Mouse (Mus musculus) urinary bladder, postnatal 36 days (tissue): Measurements from ENCODE around the gene H2-T24.

Experiments used
- DNase-seq, 2 experiments: peaks; one replicate each; pipeline ENCODE4 v3.0.0; 2022; ENCODE audit warnings: low spot score in 2 of 2, mixed read lengths in 1 of 2

H2-T24 gene

DNA sequence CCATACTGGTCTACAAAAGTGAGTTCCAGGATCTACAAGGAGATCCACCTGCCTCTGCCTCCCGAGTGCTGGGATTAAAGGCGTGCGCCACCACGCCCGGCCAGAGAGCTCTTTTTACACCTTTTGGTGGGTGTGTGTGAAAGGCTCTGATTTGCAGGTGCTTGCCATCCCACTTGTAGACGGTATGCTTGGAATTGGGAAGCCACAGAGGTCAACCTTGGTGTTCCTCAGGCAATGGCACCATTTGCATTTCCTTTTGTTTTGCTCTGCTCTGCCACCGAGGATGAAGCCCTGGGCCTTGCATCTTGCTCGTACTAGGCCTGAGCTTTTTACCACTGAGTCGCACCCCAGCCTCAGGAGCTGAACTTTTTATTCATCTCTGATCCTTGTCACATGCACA, 38.6 kb downstream of the H2-T24 start:
- DNase-seq = no peak

DNA sequence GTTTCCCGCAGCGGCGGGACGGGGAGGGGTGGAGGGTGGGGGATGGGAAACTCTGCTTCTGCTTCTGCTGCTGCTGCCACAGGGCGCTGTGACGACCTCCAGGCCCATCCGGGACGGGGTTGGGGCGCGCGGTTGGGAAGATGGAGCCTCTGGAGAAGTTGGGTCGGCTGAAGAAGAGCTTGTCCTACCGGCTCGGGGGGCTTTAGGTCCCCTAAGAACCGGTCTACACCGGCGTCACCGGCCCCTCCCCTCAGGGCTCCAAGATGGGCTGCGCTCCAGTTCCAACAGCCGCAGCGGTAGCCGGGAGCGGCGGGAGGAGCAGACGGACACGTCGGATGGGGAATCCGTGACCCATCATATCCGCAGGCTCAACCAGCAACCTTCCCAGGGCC, 40.0 kb downstream of the H2-T24 start:
- DNase-seq = peak; percentile 45 to 51

DNA sequence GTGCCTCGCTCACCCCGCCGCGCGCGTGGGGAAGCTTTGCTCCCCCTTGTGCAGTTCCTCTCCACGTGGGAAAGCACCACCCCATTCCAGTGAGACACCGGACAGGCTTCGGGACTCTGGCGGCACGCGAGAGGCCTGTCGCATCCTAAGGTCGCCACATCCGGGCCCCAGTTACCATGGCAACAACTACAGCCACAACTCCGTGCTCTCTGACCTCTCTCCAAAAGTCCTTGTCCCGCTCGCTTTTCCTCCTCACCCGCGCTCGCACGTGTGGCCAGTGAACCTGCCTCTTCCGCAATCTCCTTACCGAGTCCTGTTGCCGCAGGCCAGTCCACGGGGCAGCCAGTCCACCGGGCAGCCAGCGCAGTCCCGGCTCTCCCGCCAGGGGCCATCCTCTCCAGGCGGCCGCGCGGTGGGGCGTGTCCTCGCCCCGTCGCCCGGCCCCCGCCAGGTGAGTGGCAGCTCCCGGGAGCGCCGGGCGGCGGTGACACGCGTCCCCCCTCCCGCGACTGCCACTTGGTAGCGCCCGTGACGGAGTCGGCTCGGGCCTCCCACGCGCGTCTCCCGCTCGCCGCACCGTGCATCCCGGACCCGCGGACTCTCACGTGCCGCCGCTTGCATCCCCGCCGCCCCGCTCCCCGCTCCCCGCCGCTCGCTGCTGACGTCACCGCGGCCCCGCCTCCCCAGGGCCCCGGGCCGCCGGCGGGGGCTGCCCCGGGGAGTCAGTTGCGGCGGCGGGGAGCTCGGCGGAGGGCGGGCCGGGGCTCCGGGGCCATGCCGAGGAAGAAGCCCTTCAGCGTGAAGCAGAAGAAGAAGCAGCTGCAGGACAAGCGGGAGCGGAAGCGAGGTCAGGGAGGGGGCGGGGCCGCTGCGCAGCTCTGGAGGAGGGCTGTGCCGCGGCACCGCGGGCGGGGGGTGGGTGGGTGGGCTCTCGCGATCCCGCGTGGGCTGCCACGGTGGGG, 40.7 kb downstream of the H2-T24 start, which contains the start of the genes Gnl1 and Prr3:
Gene Gnl1, plus strand, starts transcription at position 451 of the 962 bp plus-strand sequence.
Gene Prr3, minus strand, starts transcription at position 836 of the 962 bp plus-strand sequence.
- DNase-seq = peak; percentile 88 to 91

DNA sequence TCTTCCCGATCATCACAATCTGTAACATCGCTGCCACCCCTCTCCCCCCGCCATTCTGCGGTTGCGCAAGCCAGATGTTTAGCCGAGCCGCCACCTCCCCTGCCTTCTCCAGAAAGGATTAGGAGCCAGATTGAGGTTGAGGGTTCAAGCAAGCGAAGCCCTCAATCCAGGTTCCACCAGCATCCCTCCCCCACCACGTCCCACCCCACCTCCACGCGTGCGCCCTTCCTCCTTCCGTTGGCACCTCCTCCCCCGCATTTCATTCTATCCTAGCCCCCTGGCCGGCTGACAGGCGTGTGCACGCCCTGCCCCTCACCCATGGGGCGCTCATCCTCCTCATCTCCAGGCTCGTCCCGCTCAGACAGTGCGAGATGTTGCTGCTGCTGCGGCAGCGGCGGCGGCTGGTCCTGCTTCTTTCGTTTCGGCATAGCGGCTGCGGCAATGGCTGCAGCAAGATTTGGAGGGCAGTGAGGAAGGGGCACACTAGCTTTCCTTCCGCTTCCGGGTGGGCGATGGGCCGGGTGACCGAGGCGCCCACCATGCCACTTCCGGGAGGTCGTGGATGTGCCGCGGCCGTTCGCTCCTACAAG, 41.5 kb downstream of the H2-T24 start:
- DNase-seq = peak in 1 of 2 experiments; percentile 41

DNA sequence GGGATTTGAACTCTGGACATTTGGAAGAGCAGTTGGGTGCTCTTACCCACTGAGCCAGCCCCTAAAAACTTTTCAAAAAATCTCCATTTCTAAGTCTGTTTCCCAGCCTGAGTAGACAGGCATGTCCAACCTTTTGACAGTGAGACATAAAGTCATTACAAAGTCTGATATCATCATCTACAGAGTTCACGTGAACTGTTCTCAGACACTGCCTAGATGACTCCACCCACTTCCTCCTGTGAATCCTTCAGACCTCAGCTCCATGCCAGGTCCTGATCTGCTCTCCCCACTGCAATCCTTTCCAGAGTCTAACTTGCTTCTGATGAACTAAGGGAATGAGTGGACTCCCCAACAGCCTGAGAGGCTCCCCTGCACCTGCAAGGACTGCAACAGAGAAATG, 48.2 kb downstream of the H2-T24 start:
- no peak for DNase-seq

DNA sequence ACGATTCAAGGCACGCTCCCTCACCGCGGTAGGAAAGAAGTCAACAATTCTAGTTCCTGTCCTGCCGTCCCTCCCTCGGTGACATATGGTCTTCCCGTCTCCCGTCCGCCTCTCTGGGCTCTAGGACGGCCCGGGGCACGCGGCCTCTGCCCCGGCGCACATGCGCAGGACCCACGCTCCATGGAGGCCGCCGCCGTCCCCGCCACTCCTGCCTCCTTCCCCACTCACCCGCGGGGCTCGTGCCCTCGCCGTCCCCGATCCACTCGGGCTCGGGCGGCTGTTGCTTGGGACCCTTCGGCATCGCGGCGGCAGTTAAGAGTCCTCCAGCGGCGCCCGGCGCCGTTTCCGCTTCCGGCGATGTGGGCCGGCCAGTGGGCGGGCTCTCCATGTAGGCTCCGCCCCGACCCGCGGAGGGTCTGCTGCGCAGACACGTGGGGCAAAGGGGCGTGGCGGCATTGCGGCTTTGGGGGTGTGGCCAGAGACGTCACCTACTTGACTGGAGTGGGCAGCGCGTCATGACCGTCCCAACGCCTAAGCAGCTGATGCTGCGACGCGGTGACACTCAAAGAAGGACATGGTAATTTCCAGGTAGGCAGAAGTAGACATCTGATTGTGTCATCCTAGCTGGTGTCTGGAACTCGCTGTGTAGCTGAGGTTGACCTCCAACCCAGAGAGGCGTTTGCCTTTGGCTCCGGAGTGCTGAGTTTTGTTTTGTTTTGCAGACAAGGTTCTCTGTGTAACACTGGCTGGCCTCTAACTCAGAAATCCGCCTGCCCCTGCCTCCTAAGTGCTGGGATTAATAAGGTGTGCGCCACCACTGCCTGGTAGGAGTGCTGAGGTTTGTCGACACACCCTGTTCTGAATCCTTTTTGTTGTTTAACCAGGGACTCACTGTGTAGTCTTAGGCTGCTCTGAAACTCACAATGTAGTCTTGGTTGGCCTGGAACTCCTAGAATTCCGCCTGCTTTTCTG, 50.7 kb downstream of the H2-T24 start, which contains the start of gene Abcf1:
Gene Abcf1, minus strand, starts transcription at position 344 of the 972 bp plus-strand sequence.
- DNase-seq = peak; percentile 98 to 99

DNA sequence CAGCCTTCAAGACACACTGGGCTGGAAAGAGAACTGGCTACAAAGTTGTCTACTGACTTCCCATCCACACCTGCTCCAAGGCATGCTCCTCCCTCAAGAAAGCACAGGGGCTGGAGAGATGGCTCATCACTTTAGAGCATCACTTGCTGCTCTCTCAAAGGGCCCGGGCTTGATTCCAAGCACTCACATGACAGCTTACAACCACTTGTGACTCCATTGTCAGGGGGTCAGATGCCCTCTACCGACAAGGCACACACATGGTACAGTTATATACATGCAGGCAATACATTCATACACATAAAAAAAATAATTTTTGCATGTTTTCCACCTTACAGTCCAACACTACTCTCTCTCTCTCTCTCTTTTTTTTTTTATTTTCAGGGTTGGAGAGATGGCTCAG, 52.7 kb downstream of the H2-T24 start:
- DNase-seq = no peak

DNA sequence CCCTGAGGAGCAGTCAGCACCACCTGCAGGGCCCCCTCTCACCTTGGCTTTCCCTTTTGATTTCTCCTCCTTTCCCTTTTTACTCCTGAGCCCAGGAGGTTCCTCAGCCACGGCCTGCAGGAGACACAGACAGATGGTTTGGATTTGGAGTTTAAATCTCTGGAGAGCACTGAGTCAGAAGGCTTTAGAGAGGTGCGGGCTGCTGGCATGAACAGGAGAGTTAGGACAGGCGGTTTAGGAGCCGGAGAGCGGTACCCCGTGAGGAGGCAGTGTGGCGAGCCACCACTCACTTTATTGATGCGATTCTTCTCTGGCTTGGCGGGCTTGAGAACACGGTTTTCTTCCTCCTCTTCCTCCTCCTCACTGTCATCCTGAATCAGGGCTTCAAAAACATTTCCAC, 57.1 kb downstream of the H2-T24 start:
- DNase-seq = no peak

DNA sequence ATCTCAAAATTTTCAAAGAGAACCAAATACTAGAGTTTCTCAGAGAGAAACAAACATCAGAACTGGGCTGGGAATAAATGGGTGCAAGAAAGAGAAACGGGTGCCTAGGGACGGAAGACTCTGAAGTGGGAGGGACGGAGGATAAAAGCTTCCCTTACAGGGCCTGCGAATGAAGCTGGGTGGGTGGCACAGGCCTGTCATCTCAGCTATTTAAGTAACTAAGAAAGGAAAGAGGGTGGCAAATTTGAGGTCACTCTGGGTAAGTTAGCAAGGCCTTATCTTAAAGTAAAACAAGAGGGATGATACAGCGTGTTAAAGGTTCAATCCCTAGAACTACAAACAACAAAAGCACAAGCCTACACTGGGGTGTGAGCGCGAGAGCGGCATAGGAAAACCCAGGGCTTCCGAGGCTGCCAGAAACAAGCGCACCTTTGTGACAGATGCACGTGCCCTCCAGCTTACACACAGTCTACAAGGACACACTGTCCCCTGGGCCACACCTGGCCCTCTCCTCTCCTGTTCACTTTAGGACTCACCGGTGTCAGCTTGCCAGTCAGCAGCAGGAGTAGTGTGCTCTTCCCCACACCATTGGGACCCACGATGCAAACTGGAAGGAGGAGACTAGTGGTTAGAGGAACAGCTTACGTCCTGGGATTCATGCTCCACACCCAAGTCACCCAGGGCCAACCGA, 61.7 kb downstream of the H2-T24 start:
- no peak for DNase-seq
